In the genomic region with DNA sequence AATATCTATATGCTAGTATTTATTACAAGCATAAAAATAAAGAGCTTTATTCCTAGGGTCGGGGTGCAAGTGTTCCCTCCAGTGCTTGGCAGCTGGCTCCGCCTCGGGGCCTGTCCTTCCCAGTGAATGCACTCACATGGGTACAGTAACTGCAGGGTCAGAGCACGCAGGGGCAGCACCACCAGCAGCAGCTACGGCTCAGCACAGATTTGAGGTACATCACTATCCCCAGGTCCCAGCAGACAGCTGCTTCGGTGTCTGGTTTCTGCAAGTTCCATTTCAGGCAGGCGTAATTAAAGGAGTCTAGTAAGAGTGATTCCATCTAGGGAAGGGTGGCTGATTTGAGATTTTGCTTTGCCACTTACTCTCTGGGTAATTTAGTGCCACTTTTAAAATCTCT, we compare ENCODE assay signal across 22 mouse cellular contexts. TPM values are rescaled to one million over a fixed set of nuclear protein-coding genes. Genes with fewer than 3 reads are reported as not detected.
DNase-seq lines count a peak whose midpoint lies in the region; ATAC-seq and TF ChIP-seq lines count a peak whose summit lies in the region.
"Had no signal": no experiment of that assay in that cellular context is flagged by ENCODE, and none has a peak within 500 bp of the region (broad histone marks: within the 10 kb centered on the region; RNA-seq: fewer than 3 reads in every experiment).

No protein-coding gene starts in this region.

- H3K9ac ChIP-seq in hindbrain, embryonic 16.5 days (ENCODE audit: low read depth, low read length): no peak overlapping the region
- H3K9ac ChIP-seq in hindbrain, embryonic 11.5 days (ENCODE audit: low read depth, low read length): no peak overlapping the region
- H3K9ac ChIP-seq in limb, embryonic 14.5 days (ENCODE audit: low read depth, low read length, severe bottlenecking): no peak overlapping the region
- no peak overlapping the region for H3K9ac ChIP-seq in forebrain, embryonic 15.5 days (replicated peaks)
- H3K9ac ChIP-seq: forebrain, embryonic 12.5 days; hindbrain, embryonic 15.5 days; kidney, embryonic 15.5 days; limb, embryonic 12.5 days; liver, embryonic 14.5 days had no signal

- H3K27me3 ChIP-seq in cerebellum, adult 2 months (ENCODE audit: control insufficient read depth, insufficient read depth, low read length): no peaks in the 10 kb centered on the region
- H3K27me3 ChIP-seq in heart, embryonic 10.5 days (ENCODE audit: insufficient read depth, poor library complexity, severe bottlenecking): no peaks in the 10 kb centered on the region
- H3K27me3 ChIP-seq in hindbrain, embryonic 16.5 days (replicated peaks; ENCODE audit: control insufficient read depth, insufficient read depth, low read length): no peaks in the 10 kb centered on the region
- no peaks in the 10 kb centered on the region for H3K27me3 ChIP-seq in hindbrain, embryonic 11.5 days (ENCODE audit: control insufficient read depth, insufficient read depth, low read length)
- no peaks in the 10 kb centered on the region for H3K27me3 ChIP-seq in limb, embryonic 14.5 days (ENCODE audit: control insufficient read depth, insufficient read depth, low read length)
- no peaks in the 10 kb centered on the region for H3K27me3 ChIP-seq in forebrain, embryonic 15.5 days
- H3K27me3 ChIP-seq: forebrain, embryonic 12.5 days; hindbrain, embryonic 15.5 days; kidney, embryonic 15.5 days; limb, embryonic 12.5 days had no signal

- peak overlapping the region; percentile 43; the same call in 1 of the 2 replicates for H3K27ac ChIP-seq in cerebellum, adult 2 months (ENCODE audit: insufficient read depth, low read length)
- peak overlapping the region; percentile 89 for H3K27ac ChIP-seq in heart, embryonic 10.5 days
- H3K27ac ChIP-seq in hindbrain, embryonic 16.5 days (ENCODE audit: low read depth, low read length): peak overlapping the region; percentile 58
- H3K27ac ChIP-seq in hindbrain, embryonic 11.5 days (ENCODE audit: low read depth, low read length): no peak overlapping the region
- H3K27ac ChIP-seq in limb, embryonic 14.5 days (replicated peaks; ENCODE audit: low read depth, low read length): no peak overlapping the region
- no peak overlapping the region for H3K27ac ChIP-seq in forebrain, embryonic 15.5 days (replicated peaks)
- H3K27ac ChIP-seq: forebrain, embryonic 12.5 days; limb, embryonic 12.5 days; liver, embryonic 14.5 days had no signal

- H3K4me2 ChIP-seq in hindbrain, embryonic 16.5 days (ENCODE audit: low read length): no peak overlapping the region
- H3K4me2 ChIP-seq in hindbrain, embryonic 11.5 days (replicated peaks; ENCODE audit: low read depth, low read length): no peak overlapping the region
- H3K4me2 ChIP-seq in limb, embryonic 14.5 days (replicated peaks; ENCODE audit: low read depth, low read length, severe bottlenecking): no peak overlapping the region
- no peak overlapping the region for H3K4me2 ChIP-seq in forebrain, embryonic 15.5 days (replicated peaks)
- H3K4me2 ChIP-seq: forebrain, embryonic 12.5 days; hindbrain, embryonic 15.5 days; kidney, embryonic 15.5 days; limb, embryonic 12.5 days; midbrain, embryonic 11.5 days had no signal

- TF ChIP-seq POLR2A in cerebellum, adult 2 months (IDR thresholded peaks at IDR 0.05; ENCODE audit: borderline replicate concordance, insufficient read depth, low read length): no peak
- no peak for TF ChIP-seq POLR2A in limb, embryonic 14.5 days (IDR thresholded peaks at IDR 0.05; ENCODE audit: borderline replicate concordance, extremely low read depth, insufficient read depth, insufficient read length)

- DNase-seq in cerebellum, adult 2 months: peak in 1 of 2 experiments; percentile 31
- DNase-seq in cerebellum, adult 18-20 months: no peak
- no peak for DNase-seq in heart, embryonic 10.5 days (ENCODE audit: low spot score)
- DNase-seq in heart, postnatal 25 days (ENCODE audit: low spot score): no peak
- DNase-seq in hindbrain, embryonic 11.5 days (ENCODE audit: low spot score): no peak
- DNase-seq in limb, embryonic 14.5 days (ENCODE audit: low spot score): no peak
- DNase-seq: adrenal gland, adult 8-10 months; cerebellum, adult 11 months; right cerebral cortex, postnatal 14 days; thymus, adult 18-20 months; thymus, postnatal 4 days had no signal

- H3K36me3 ChIP-seq in heart, embryonic 10.5 days: peaks cover 8% of the 10 kb centered on the region; the same call in 1 of the 2 replicates
- H3K36me3 ChIP-seq in hindbrain, embryonic 16.5 days (ENCODE audit: control insufficient read depth, insufficient read depth, low read length): peaks cover 54% of the 10 kb centered on the region
- peaks cover 12% of the 10 kb centered on the region for H3K36me3 ChIP-seq in hindbrain, embryonic 11.5 days (ENCODE audit: control insufficient read depth, insufficient read depth, low read length)
- peaks cover 23% of the 10 kb centered on the region for H3K36me3 ChIP-seq in limb, embryonic 14.5 days (ENCODE audit: control insufficient read depth, insufficient read depth, low read length)
- peaks cover 85% of the 10 kb centered on the region for H3K36me3 ChIP-seq in forebrain, embryonic 15.5 days

- ATAC-seq in hindbrain, embryonic 16.5 days: no peak
- ATAC-seq in hindbrain, embryonic 11.5 days (ENCODE audit: low FRiP score): no peak
- peak; percentile 53 for ATAC-seq in limb, embryonic 14.5 days (ENCODE audit: low FRiP score, low read depth)
- no peak for ATAC-seq in forebrain, embryonic 15.5 days (replicated peaks)
- ATAC-seq: intestine, postnatal 0 days; lung, postnatal 0 days had no signal

- WGBS in cerebellum, adult 2 months: 57% methylated on average over 7 of the region's 7 CpGs
- WGBS in heart, embryonic 10.5 days: 55% methylated on average over 7 of the region's 7 CpGs
- WGBS in hindbrain, embryonic 16.5 days: 70% methylated on average over 7 of the region's 7 CpGs
- WGBS in hindbrain, embryonic 11.5 days: 77% methylated on average over 7 of the region's 7 CpGs
- WGBS in limb, embryonic 14.5 days: 53% methylated on average over 7 of the region's 7 CpGs
- 79% methylated on average over 7 of the region's 7 CpGs for WGBS in forebrain, embryonic 15.5 days

- H3K4me1 ChIP-seq in cerebellum, adult 2 months (ENCODE audit: control insufficient read depth, insufficient read depth, low read length): peaks cover 38% of the 10 kb centered on the region
- peaks cover 21% of the 10 kb centered on the region for H3K4me1 ChIP-seq in heart, embryonic 10.5 days
- peaks cover 3% of the 10 kb centered on the region; the same call in 1 of the 2 replicates for H3K4me1 ChIP-seq in hindbrain, embryonic 16.5 days (ENCODE audit: control insufficient read depth, insufficient read depth, low read depth, low read length)
- no peaks in the 10 kb centered on the region for H3K4me1 ChIP-seq in hindbrain, embryonic 11.5 days (replicated peaks; ENCODE audit: control insufficient read depth, insufficient read depth, low read length)
- H3K4me1 ChIP-seq in limb, embryonic 14.5 days (ENCODE audit: control insufficient read depth, insufficient read depth, low read length): no peaks in the 10 kb centered on the region
- no peaks in the 10 kb centered on the region for H3K4me1 ChIP-seq in forebrain, embryonic 15.5 days
- H3K4me1 ChIP-seq: forebrain, embryonic 12.5 days; limb, embryonic 12.5 days had no signal

- intact Hi-C loops in heart, postnatal 25 days (cut with DNase I): loop anchor here (2.0 kb wide), 1 partner anchor 34 kb away; no protein-coding TSS in a partner anchor

- no peaks in the 10 kb centered on the region for H3K9me3 ChIP-seq in heart, embryonic 10.5 days
- no peaks in the 10 kb centered on the region for H3K9me3 ChIP-seq in hindbrain, embryonic 16.5 days (ENCODE audit: control insufficient read depth, low read length)
- H3K9me3 ChIP-seq in hindbrain, embryonic 11.5 days (ENCODE audit: control insufficient read depth, low read length): no peaks in the 10 kb centered on the region
- H3K9me3 ChIP-seq in limb, embryonic 14.5 days (ENCODE audit: control insufficient read depth, low read length): 0 out of 2 replicates have a peak, but pooled peaks cover 4% of the 10 kb centered on the region
- peaks cover 6% of the 10 kb centered on the region; the same call in 1 of the 2 replicates for H3K9me3 ChIP-seq in forebrain, embryonic 15.5 days
- H3K9me3 ChIP-seq: forebrain, embryonic 12.5 days; hindbrain, embryonic 15.5 days; limb, embryonic 12.5 days had no signal

- TF ChIP-seq CTCF in cerebellum, adult 2 months (IDR thresholded peaks at IDR 0.05; ENCODE audit: borderline replicate concordance, insufficient read depth, low read depth, low read length): no peak

- H3K4me3 ChIP-seq in cerebellum, adult 2 months (replicated peaks; ENCODE audit: insufficient read depth, low read depth, low read length): no peak overlapping the region
- no peak overlapping the region for H3K4me3 ChIP-seq in heart, embryonic 10.5 days
- H3K4me3 ChIP-seq in hindbrain, embryonic 16.5 days (ENCODE audit: low read length): no peak overlapping the region
- no peak overlapping the region for H3K4me3 ChIP-seq in hindbrain, embryonic 11.5 days (ENCODE audit: low read depth, low read length)
- H3K4me3 ChIP-seq in limb, embryonic 14.5 days (replicated peaks; ENCODE audit: low read length): no peak overlapping the region
- H3K4me3 ChIP-seq in forebrain, embryonic 15.5 days: no peak overlapping the region
- H3K4me3 ChIP-seq: forebrain, embryonic 12.5 days; hindbrain, embryonic 15.5 days; kidney, embryonic 15.5 days; limb, embryonic 12.5 days had no signal

RNA-seq across cellular contexts. Expression of a gene that starts 16.5 kb away (rescaled TPM):
- polyA plus RNA-seq in cerebellum, adult 2 months (2012; rRNA removed): 538 and 541 TPM in 2 replicates
- polyA plus RNA-seq in heart, embryonic 10.5 days (2016; fragmentation: Nextera tagmentation; extraction: Ambion mirVana): 26.7 and 28.6 TPM in 2 replicates
- total RNA-seq in heart, postnatal 25 days (2021): 10 to 100 TPM; 16.5 to 16.8 TPM
- 553 and 621 TPM in 2 replicates for polyA plus RNA-seq in hindbrain, embryonic 16.5 days (2015; fragmentation: Nextera tagmentation; extraction: Ambion mirVana)
- 151 and 156 TPM in 2 replicates for polyA plus RNA-seq in hindbrain, embryonic 11.5 days (2014; fragmentation: Nextera tagmentation; extraction: Ambion mirVana)
- polyA plus RNA-seq in limb, embryonic 14.5 days (2012; rRNA removed): 192 and 242 TPM in 2 replicates
- polyA plus RNA-seq in limb, embryonic 14.5 days (2014; fragmentation: Nextera tagmentation; extraction: Ambion mirVana): 96.2 and 97.2 TPM in 2 replicates
- 590 and 608 TPM in 2 replicates for polyA plus RNA-seq in forebrain, embryonic 15.5 days (2015; fragmentation: Nextera tagmentation; extraction: Ambion mirVana)
- total RNA-seq: granulocyte monocyte progenitor cell, adult 5-6 weeks had no signal

RNA-seq across cellular contexts. Expression of a gene that starts 16.6 kb away (rescaled TPM):
- 116 TPM in 2 replicates for polyA plus RNA-seq in cerebellum, adult 2 months (2012; rRNA removed)
- 20.9 and 23.5 TPM in 2 replicates for polyA plus RNA-seq in heart, embryonic 10.5 days (2016; fragmentation: Nextera tagmentation; extraction: Ambion mirVana)
- 10 to 100 TPM; 21.9 to 23.3 TPM for total RNA-seq in heart, postnatal 25 days (2021)
- polyA plus RNA-seq in hindbrain, embryonic 16.5 days (2015; fragmentation: Nextera tagmentation; extraction: Ambion mirVana): 37.7 and 39.4 TPM in 2 replicates
- 16.1 and 18.4 TPM in 2 replicates for polyA plus RNA-seq in hindbrain, embryonic 11.5 days (2014; fragmentation: Nextera tagmentation; extraction: Ambion mirVana)
- 50.8 and 60.5 TPM in 2 replicates for polyA plus RNA-seq in limb, embryonic 14.5 days (2012; rRNA removed)
- polyA plus RNA-seq in limb, embryonic 14.5 days (2014; fragmentation: Nextera tagmentation; extraction: Ambion mirVana): 24.9 and 26.1 TPM in 2 replicates
- 37.6 and 40.0 TPM in 2 replicates for polyA plus RNA-seq in forebrain, embryonic 15.5 days (2015; fragmentation: Nextera tagmentation; extraction: Ambion mirVana)

RNA-seq across cellular contexts. Expression of a gene that starts 40.2 kb away (rescaled TPM):
- polyA plus RNA-seq in cerebellum, adult 2 months (2012; rRNA removed): 7.5 and 9.8 TPM in 2 replicates
- polyA plus RNA-seq in heart, embryonic 10.5 days (2016; fragmentation: Nextera tagmentation; extraction: Ambion mirVana): 184 TPM in 2 replicates
- 1 to 10 TPM; 6.1 to 7.4 TPM for total RNA-seq in heart, postnatal 25 days (2021)
- 27.3 and 35.0 TPM in 2 replicates for polyA plus RNA-seq in hindbrain, embryonic 16.5 days (2015; fragmentation: Nextera tagmentation; extraction: Ambion mirVana)
- 146 and 191 TPM in 2 replicates for polyA plus RNA-seq in hindbrain, embryonic 11.5 days (2014; fragmentation: Nextera tagmentation; extraction: Ambion mirVana)
- polyA plus RNA-seq in limb, embryonic 14.5 days (2012; rRNA removed): 107 and 122 TPM in 2 replicates
- 108 and 111 TPM in 2 replicates for polyA plus RNA-seq in limb, embryonic 14.5 days (2014; fragmentation: Nextera tagmentation; extraction: Ambion mirVana)
- 70.0 and 75.2 TPM in 2 replicates for polyA plus RNA-seq in forebrain, embryonic 15.5 days (2015; fragmentation: Nextera tagmentation; extraction: Ambion mirVana)

RNA-seq across cellular contexts. Expression of a gene that starts 43.7 kb away (rescaled TPM):
- 206 and 236 TPM in 2 replicates for polyA plus RNA-seq in cerebellum, adult 2 months (2012; rRNA removed)
- 46.1 and 52.4 TPM in 2 replicates for polyA plus RNA-seq in heart, embryonic 10.5 days (2016; fragmentation: Nextera tagmentation; extraction: Ambion mirVana)
- 10 to 100 TPM; 36.4 to 37.2 TPM for total RNA-seq in heart, postnatal 25 days (2021)
- polyA plus RNA-seq in hindbrain, embryonic 16.5 days (2015; fragmentation: Nextera tagmentation; extraction: Ambion mirVana): 92.3 and 94.7 TPM in 2 replicates
- polyA plus RNA-seq in hindbrain, embryonic 11.5 days (2014; fragmentation: Nextera tagmentation; extraction: Ambion mirVana): 40.1 and 45.4 TPM in 2 replicates
- 141 and 190 TPM in 2 replicates for polyA plus RNA-seq in limb, embryonic 14.5 days (2012; rRNA removed)
- polyA plus RNA-seq in limb, embryonic 14.5 days (2014; fragmentation: Nextera tagmentation; extraction: Ambion mirVana): 62.2 and 65.7 TPM in 2 replicates
- 61.5 and 64.1 TPM in 2 replicates for polyA plus RNA-seq in forebrain, embryonic 15.5 days (2015; fragmentation: Nextera tagmentation; extraction: Ambion mirVana)

Comparison
In these comparisons a context has a peak if more than half of its experiments do, and no peak if none do; other contexts are left out.
1. H3K27ac ChIP-seq: peak in cerebellum, adult 2 months (single experiment), heart, embryonic 10.5 days (single experiment) and hindbrain, embryonic 16.5 days (single experiment); none in hindbrain, embryonic 11.5 days (single experiment), limb, embryonic 14.5 days (single experiment) and forebrain, embryonic 15.5 days (single experiment).